Mouse (Mus musculus) monocyte, adult 2 months (primary cell): ENCODE results near the gene Adam17.

Experiments
- DNase-seq, 2 experiments: peaks; one replicate each; pipeline ENCODE4 v3.0.0; 2022; ENCODE audit warnings: low spot score in 2 of 2, low read depth in 1 of 2

The Adam17 gene

GRCm38 (mm10) chr12:21315923-21316868 lies 57.2 kb downstream of the Adam17 start, which contains the start of gene Iah1:
Iah1 (plus strand) TSS chr12:21316389.
- DNase-seq = peak; percentile 33 to 64

GRCm38 (mm10) chr12:21312201-21312600 lies 61.2 kb downstream of the Adam17 start:
- DNase-seq = no peak

GRCm38 (mm10) chr12:21306721-21307120 lies 66.7 kb downstream of the Adam17 start:
- no peak for DNase-seq

GRCm38 (mm10) chr12:21305741-21306140 lies 67.7 kb downstream of the Adam17 start:
- DNase-seq = no peak

GRCm38 (mm10) chr12:21302361-21302783 lies 71.1 kb downstream of the Adam17 start:
- DNase-seq = no peak

GRCm38 (mm10) chr12:21301932-21302331 lies 71.5 kb downstream of the Adam17 start:
- no peak for DNase-seq

GRCm38 (mm10) chr12:21301324-21301723 lies 72.1 kb downstream of the Adam17 start:
- DNase-seq = no peak

GRCm38 (mm10) chr12:21298856-21299255 lies 74.6 kb downstream of the Adam17 start:
- no peak for DNase-seq

- no peak for DNase-seq
Observed at GRCm38 (mm10) chr12:21289651-21290050, 83.8 kb downstream of the Adam17 start.

- no peak for DNase-seq
Observed at GRCm38 (mm10) chr12:21288716-21289395, 84.6 kb downstream of the Adam17 start.

GRCm38 (mm10) chr12:21286712-21287650 lies 86.5 kb downstream of the Adam17 start:
- DNase-seq = peak in 1 of 2 experiments; percentile 15

GRCm38 (mm10) chr12:21286243-21286622 lies 87.2 kb downstream of the Adam17 start, which contains the start of gene Itgb1bp1:
Itgb1bp1 (minus strand) TSS chr12:21286284.
- peak; percentile 94 to 97 for DNase-seq

- DNase-seq = no peak
Observed at GRCm38 (mm10) chr12:21285508-21286242, 87.8 kb downstream of the Adam17 start.

- no peak for DNase-seq
Observed at GRCm38 (mm10) chr12:21284761-21285441, 88.5 kb downstream of the Adam17 start, which contains the start of gene Cpsf3. Cpsf3 (plus strand) TSS chr12:21285391.

- no peak for DNase-seq
Observed at GRCm38 (mm10) chr12:21277352-21277864, 96.0 kb downstream of the Adam17 start.

GRCm38 (mm10) chr12:21274446-21274845 lies 99.0 kb downstream of the Adam17 start:
- no peak for DNase-seq
